Mouse (Mus musculus) forebrain, embryonic 13.5 days (tissue): Measurements from ENCODE around the gene Hspb3. TPM values are rescaled to one million over a fixed set of nuclear protein-coding genes. Genes with fewer than 3 reads are reported as not detected.

ENCODE experiments used
- ATAC-seq: fragments of 200-750 bp; cut with Nextera tagmentation; 2 replicates; pipeline ENCODE4 v1.8.0; 2017
- H3K27ac ChIP-seq: fragments of 300-500 bp; sonication (generic); 2 replicates; pipeline ENCODE4 v1.5.1; 2015; ENCODE audit warnings: inconsistent platforms, mild to moderate bottlenecking, moderate library complexity
- H3K27me3 ChIP-seq: fragments of 300-500 bp; sonication (generic); 2 replicates; pipeline ENCODE4 v1.6.1; 2015; ENCODE audit warnings: mild to moderate bottlenecking, inconsistent platforms
- H3K36me3 ChIP-seq: fragments of 300-500 bp; sonication (generic); 2 replicates; pipeline ENCODE4 v1.6.1; 2015; ENCODE audit warnings: mild to moderate bottlenecking, inconsistent platforms; ENCODE audit not compliant: poor library complexity, severe bottlenecking
- H3K4me1 ChIP-seq: fragments of 300-500 bp; sonication (generic); 2 replicates; pipeline ENCODE4 v1.6.1; 2015; ENCODE audit warnings: inconsistent platforms
- H3K4me2 ChIP-seq: fragments of 300-500 bp; sonication (generic); 2 replicates; pipeline ENCODE4 v1.6.1; 2015; ENCODE audit warnings: inconsistent platforms, mild to moderate bottlenecking, moderate library complexity
- H3K4me3 ChIP-seq: fragments of 300-500 bp; sonication (generic); 2 replicates; pipeline ENCODE4 v1.5.1; 2015; ENCODE audit warnings: mild to moderate bottlenecking, inconsistent platforms
- H3K9ac ChIP-seq: fragments of 300-500 bp; sonication (generic); 2 replicates; pipeline ENCODE4 v1.6.1; 2015; ENCODE audit warnings: mild to moderate bottlenecking, inconsistent platforms
- H3K9me3 ChIP-seq: fragments of 300-500 bp; sonication (generic); replicated peaks from 2 replicates; pipeline ENCODE4 v1.6.1; 2016; ENCODE audit warnings: inconsistent platforms
- WGBS: fragments of 180-500 bp; shearing (Covaris S2); methylation state at CpG from one replicate; pipeline ENCODE4 v1.1.7; 2015; 5-methylcytosine and 5-hydroxymethylcytosine counted together
- polyA plus RNA-seq: library from polyadenylated mRNA; unstranded; fragments of >200 nt; fragmentation: Nextera tagmentation; extraction: Ambion mirVana; gene quantifications from 2 replicates; pipeline ENCODE4 v1.2.1, GENCODE M21; 2015

The Hspb3 gene
- polyA plus RNA-seq, 1 experiment from 2014 or later: not detected

GRCm38 (mm10) chr13:113680646-113681045 is 17.2 kb upstream of the Hspb3 start:
- H3K4me1 ChIP-seq: no peaks in the 10 kb centered on the region
- no peak overlapping the region for H3K27ac ChIP-seq
- H3K36me3 ChIP-seq: no peaks in the 10 kb centered on the region
- H3K27me3 ChIP-seq: no peaks in the 10 kb centered on the region
- no peak overlapping the region for H3K4me3 ChIP-seq
- H3K9me3 ChIP-seq: no peaks in the 10 kb centered on the region; the same call in 1 of the 2 replicates
- no peak overlapping the region for H3K9ac ChIP-seq
- 91% methylated on average over 7 of the region's 7 CpGs for WGBS
- no peak for ATAC-seq
- no peak overlapping the region for H3K4me2 ChIP-seq

GRCm38 (mm10) chr13:113669459-113670077 is 6.1 kb upstream of the Hspb3 start:
- H3K36me3 ChIP-seq: no peaks in the 10 kb centered on the region
- no peak overlapping the region for H3K9ac ChIP-seq
- H3K4me3 ChIP-seq: no peak overlapping the region
- no peaks in the 10 kb centered on the region for H3K4me1 ChIP-seq
- 42% methylated on average over 10 of the region's 10 CpGs for WGBS
- ATAC-seq: peak; percentile 70
- H3K27ac ChIP-seq: no peak overlapping the region
- H3K27me3 ChIP-seq: no peaks in the 10 kb centered on the region
- H3K4me2 ChIP-seq: no peak overlapping the region
- no peaks in the 10 kb centered on the region for H3K9me3 ChIP-seq

GRCm38 (mm10) chr13:113663883-113664282 is 407 bp upstream of the Hspb3 start:
- WGBS: 75% methylated on average over 7 of the region's 7 CpGs
- Histone ChIP-seq H3K4me3 (no peak overlapping the region), H3K9ac (no peak overlapping the region), H3K4me1 (peaks cover 9% of the 10 kb centered on the region), H3K36me3 (no peaks in the 10 kb centered on the region), H3K27ac (no peak overlapping the region), H3K9me3 (no peaks in the 10 kb centered on the region), H3K4me2 (peak overlapping the region; percentile 24; the same call in 1 of the 2 replicates), H3K27me3 (no peaks in the 10 kb centered on the region)
- no peak for ATAC-seq

GRCm38 (mm10) chr13:113661826-113662271 is 1.6 kb downstream of the Hspb3 start:
- H3K9ac ChIP-seq: no peak overlapping the region
- WGBS: 82% methylated on average over 7 of the region's 7 CpGs
- no peak overlapping the region for H3K4me3 ChIP-seq
- H3K9me3 ChIP-seq: no peaks in the 10 kb centered on the region
- H3K27ac ChIP-seq: no peak overlapping the region
- H3K36me3 ChIP-seq: no peaks in the 10 kb centered on the region
- no peak for ATAC-seq
- H3K27me3 ChIP-seq: no peaks in the 10 kb centered on the region
- H3K4me2 ChIP-seq: no peak overlapping the region
- peaks cover 9% of the 10 kb centered on the region for H3K4me1 ChIP-seq

GRCm38 (mm10) chr13:113660576-113661310 is 2.7 kb downstream of the Hspb3 start:
- H3K9me3 ChIP-seq: no peaks in the 10 kb centered on the region
- 79% methylated on average over 9 of the region's 9 CpGs for WGBS
- H3K4me1 ChIP-seq: peaks cover 9% of the 10 kb centered on the region
- no peak overlapping the region for H3K27ac ChIP-seq
- no peak overlapping the region for H3K4me3 ChIP-seq
- no peaks in the 10 kb centered on the region for H3K36me3 ChIP-seq
- no peak for ATAC-seq
- H3K9ac ChIP-seq: no peak overlapping the region
- H3K27me3 ChIP-seq: no peaks in the 10 kb centered on the region
- no peak overlapping the region for H3K4me2 ChIP-seq

GRCm38 (mm10) chr13:113657204-113657603 is 6.3 kb downstream of the Hspb3 start:
- no peak overlapping the region for H3K27ac ChIP-seq
- no peaks in the 10 kb centered on the region for H3K9me3 ChIP-seq
- no peaks in the 10 kb centered on the region for H3K36me3 ChIP-seq
- H3K4me3 ChIP-seq: no peak overlapping the region
- WGBS: 90% methylated on average over 7 of the region's 7 CpGs
- H3K27me3 ChIP-seq: no peaks in the 10 kb centered on the region
- no peak overlapping the region for H3K4me2 ChIP-seq
- no peak for ATAC-seq
- no peak overlapping the region for H3K9ac ChIP-seq
- no peaks in the 10 kb centered on the region for H3K4me1 ChIP-seq

- Histone ChIP-seq H3K9me3 (no peaks in the 10 kb centered on the region), H3K36me3 (no peaks in the 10 kb centered on the region), H3K27me3 (no peaks in the 10 kb centered on the region), H3K4me1 (no peaks in the 10 kb centered on the region), H3K4me3 (no peak overlapping the region), H3K27ac (no peak overlapping the region), H3K9ac (no peak overlapping the region), H3K4me2 (no peak overlapping the region)
- ATAC-seq: no peak
- 91% methylated on average over 4 of the region's 4 CpGs for WGBS
These were observed 6.8 kb downstream of the Hspb3 start for GRCm38 (mm10) chr13:113656639-113657038.

GRCm38 (mm10) chr13:113655511-113655910 is 8.0 kb downstream of the Hspb3 start:
- Histone ChIP-seq H3K4me3 (no peak overlapping the region), H3K9me3 (no peaks in the 10 kb centered on the region), H3K9ac (no peak overlapping the region), H3K27me3 (no peaks in the 10 kb centered on the region), H3K4me2 (no peak overlapping the region), H3K27ac (no peak overlapping the region), H3K4me1 (no peaks in the 10 kb centered on the region), H3K36me3 (no peaks in the 10 kb centered on the region)
- ATAC-seq: no peak
- 96% methylated on average over 4 of the region's 4 CpGs for WGBS

GRCm38 (mm10) chr13:113640944-113641597 is 22.4 kb downstream of the Hspb3 start:
- Histone ChIP-seq H3K36me3 (no peaks in the 10 kb centered on the region), H3K27me3 (no peaks in the 10 kb centered on the region), H3K4me1 (0 out of 2 replicates have a peak, but pooled peaks cover 2% of the 10 kb centered on the region), H3K9me3 (no peaks in the 10 kb centered on the region), H3K9ac (no peak overlapping the region), H3K4me2 (no peak overlapping the region), H3K27ac (no peak overlapping the region), H3K4me3 (no peak overlapping the region)
- peak; percentile 34; the same call in 1 of the 2 replicates for ATAC-seq
- 60% methylated on average over 11 of the region's 11 CpGs for WGBS

- Histone ChIP-seq H3K9ac (no peak overlapping the region), H3K9me3 (no peaks in the 10 kb centered on the region), H3K36me3 (no peaks in the 10 kb centered on the region), H3K4me2 (no peak overlapping the region), H3K4me1 (0 out of 2 replicates have a peak, but pooled peaks cover 2% of the 10 kb centered on the region), H3K27me3 (no peaks in the 10 kb centered on the region), H3K27ac (no peak overlapping the region), H3K4me3 (no peak overlapping the region)
- 27% methylated on average over 7 of the region's 7 CpGs for WGBS
- ATAC-seq: peak; percentile 42; the same call in 1 of the 2 replicates
These were observed 24.6 kb downstream of the Hspb3 start for GRCm38 (mm10) chr13:113638914-113639313.

GRCm38 (mm10) chr13:113635799-113636222 is 27.7 kb downstream of the Hspb3 start:
- H3K27ac ChIP-seq: no peak overlapping the region
- 83% methylated on average over 17 of the region's 17 CpGs for WGBS
- H3K27me3 ChIP-seq: no peaks in the 10 kb centered on the region
- ATAC-seq: no peak
- H3K4me2 ChIP-seq: no peak overlapping the region
- no peaks in the 10 kb centered on the region for H3K9me3 ChIP-seq
- H3K4me1 ChIP-seq: no peaks in the 10 kb centered on the region
- H3K4me3 ChIP-seq: no peak overlapping the region
- no peaks in the 10 kb centered on the region for H3K36me3 ChIP-seq
- H3K9ac ChIP-seq: no peak overlapping the region
